Mouse (Mus musculus): ENCODE measurements at regions not wholly inside any gene's neighbourhood (a gene's known extent, or its start where the extent isn't known, plus 50 kb on each side); places are given as distances from the start of the nearest gene placed in this dataset.
A peak's percentile ranks its signal among the peaks of the same experiment; 100 is the strongest.

- DNase-seq, result no peak
Measured at GRCm38 (mm10) chr7:34493892-34494291, 100.8 kb upstream of the Lsm14a start.

- peak; percentile 9 to 35 for DNase-seq
Measured at GRCm38 (mm10) chr7:34484908-34485598, 91.9 kb upstream of the Lsm14a start.

- peak; percentile 55 to 74 for DNase-seq
Measured at GRCm38 (mm10) chr7:34483368-34483767, 90.3 kb upstream of the Lsm14a start.

GRCm38 (mm10) chr7:34480771-34481170, 87.7 kb upstream of the Lsm14a start:
- DNase-seq, result no peak

- no peak for DNase-seq
Measured at GRCm38 (mm10) chr7:34471003-34471402, 77.9 kb upstream of the Lsm14a start.

GRCm38 (mm10) chr7:34462069-34462468, 69.0 kb upstream of the Lsm14a start:
- DNase-seq, result peak; percentile 9 to 36

GRCm38 (mm10) chr7:34459834-34460495, 66.8 kb upstream of the Lsm14a start:
- DNase-seq, result peak in 1 of 2 experiments; percentile 9

- no peak for DNase-seq
Measured at GRCm38 (mm10) chr7:34458851-34459250, 65.7 kb upstream of the Lsm14a start.

GRCm38 (mm10) chr7:34448364-34448763, 55.2 kb upstream of the Lsm14a start:
- DNase-seq, result no peak

- DNase-seq, result no peak
Measured at GRCm38 (mm10) chr7:34444263-34444662, 51.1 kb upstream of the Lsm14a start.
